22 mouse cellular contexts compared by ENCODE assay signal in genomic region chr7:18245047-18245446, GRCm38 (mm10). TPM values are rescaled to one million over a fixed set of nuclear protein-coding genes. Genes with fewer than 3 reads are reported as not detected.
"Had no signal": no experiment of that assay in that cellular context is flagged by ENCODE, and none has a peak within 500 bp of the region (broad histone marks: within the 10 kb centered on the region; RNA-seq: fewer than 3 reads in every experiment).

TSS of gene Mill1 (plus strand) at chr7:18245347.

- DNase-seq: cerebellum, adult 8-10 months; cerebellum, adult 9-10 months; cerebellum, adult 9-11 months; cerebellum, postnatal 10 days; cerebellum, postnatal 14 days; cerebellum, postnatal 25 days; cerebellum, postnatal 36 days; embryo, embryonic 11 days; forebrain, postnatal 0 days; gastrocnemius, adult 2 months; gastrocnemius, postnatal 10 days; gastrocnemius, postnatal 14 days; gastrocnemius, postnatal 25 days; gastrocnemius, postnatal 36 days; heart, adult 18-20 months; heart, adult 2 months had no signal

RNA-seq across cellular contexts. Expression of gene Mill1, which starts in this region (rescaled TPM):
- total RNA-seq: common myeloid progenitor, adult 5-6 weeks; forebrain, postnatal 0 days; gastrocnemius, adult 18-20 months; gastrocnemius, adult 2 months; gastrocnemius, adult 8-10 months; gastrocnemius, postnatal 10 days; gastrocnemius, postnatal 14 days; gastrocnemius, postnatal 25 days; gastrocnemius, postnatal 36 days; gastrocnemius, postnatal 4 days; granulocyte monocyte progenitor cell, adult 5-6 weeks; heart, adult 18-20 months; heart, adult 2 months; heart, adult 8-10 months had no signal
